Mouse (Mus musculus) spleen, adult 2 months (tissue): ENCODE results near the gene Atg4c.

Experiments
- CTCF ChIP-seq: fragments of 200-500 bp; IDR thresholded peaks from 2 replicates; pipeline ENCODE4 v1.5.1; 2011; ENCODE audit warnings: mild to moderate bottlenecking, inconsistent platforms; ENCODE audit not compliant: insufficient read depth, insufficient read length, insufficient replicate concordance; ENCODE audit errors: extremely low read depth
- POLR2A ChIP-seq: fragments of 200-500 bp; IDR thresholded peaks from 2 replicates; pipeline ENCODE4 v1.6.1; 2011; ENCODE audit warnings: low read depth, low read length, inconsistent platforms

DNA sequence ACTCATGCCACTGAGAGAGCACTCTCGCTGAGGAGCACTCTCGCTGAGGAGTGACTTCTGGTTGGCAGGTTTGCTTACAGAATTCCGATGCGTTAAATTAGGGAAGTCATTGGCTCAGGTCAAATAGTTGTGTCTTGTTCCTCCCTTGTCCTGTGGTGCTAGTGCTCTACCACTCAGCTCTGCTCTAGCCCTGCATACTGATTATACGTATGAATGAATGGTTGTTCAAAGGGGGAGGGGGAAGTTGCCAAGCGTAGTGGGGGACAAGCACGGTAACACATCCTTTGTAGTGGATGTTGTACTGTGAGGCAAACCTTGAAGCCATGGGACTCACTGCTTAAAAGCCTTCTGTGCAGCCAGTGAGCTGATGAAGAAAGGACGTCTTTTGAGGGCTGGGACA lies 28.5 kb downstream of the Atg4c start:
- TF ChIP-seq CTCF (no peak), POLR2A (no peak)
